Mouse (Mus musculus): Measurements from ENCODE around the gene Sub1. TPM values are rescaled to one million over a fixed set of nuclear protein-coding genes. Genes with fewer than 3 reads are reported as not detected.

Sub1 gene
- total and polyA plus RNA-seq, 2 experiments from 2014 or later = 187 to 618 TPM

GRCm38 (mm10) chr15:11987892-11988291 lies 8.9 kb downstream of the Sub1 start:
- Histone ChIP-seq H3K4me1 (ENCODE audit: insufficient read depth) (no peaks in the 10 kb centered on the region), H3K9me3 (ENCODE audit: low read length) (no peaks in the 10 kb centered on the region), H3K27ac (ENCODE audit: low read depth, low read length) (no peak overlapping the region), H3K27me3 (ENCODE audit: insufficient read depth, low read length) (no peaks in the 10 kb centered on the region), H3K4me2 (ENCODE audit: low read depth) (no peak overlapping the region), H3K9ac (no peak overlapping the region), H3K4me3 (ENCODE audit: low read depth, low read length) (no peak overlapping the region), H3K36me3 (ENCODE audit: insufficient read depth) (peaks cover 68% of the 10 kb centered on the region)
- 82% methylated on average over 2 of the region's 2 CpGs for WGBS
- ATAC-seq (no peak), DNase-seq (no peak)
- TF ChIP-seq CTCF (IDR thresholded peaks at IDR 0.05; ENCODE audit: low read depth) = no peak

DNA sequence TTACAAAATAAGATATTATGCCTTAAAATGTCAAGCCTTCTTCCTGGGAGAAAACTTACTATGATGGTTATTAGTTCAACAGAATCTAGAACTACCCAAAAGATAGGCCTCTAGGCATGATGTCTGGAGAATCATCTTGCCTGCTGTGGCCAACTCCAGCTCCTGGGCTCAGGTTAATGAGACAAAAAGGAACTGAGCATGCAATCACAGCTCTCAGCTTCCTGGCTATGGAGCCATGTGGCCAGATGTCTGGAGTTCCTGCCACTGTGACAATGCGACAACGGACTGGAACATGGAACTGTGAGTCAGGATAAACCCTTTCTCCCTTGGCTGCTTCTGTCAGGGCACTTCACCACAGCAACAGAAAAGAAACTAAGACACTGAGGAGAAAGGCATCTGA lies 14.8 kb downstream of the Sub1 start:
- 72% methylated on average over 2 of the region's 2 CpGs for WGBS
- H3K27me3 ChIP-seq (ENCODE audit: insufficient read depth, low read length) = no peaks in the 10 kb centered on the region
- no peaks in the 10 kb centered on the region for H3K9me3 ChIP-seq (ENCODE audit: low read length)
- H3K36me3 ChIP-seq (ENCODE audit: insufficient read depth) = peaks cover 39% of the 10 kb centered on the region
- no peaks in the 10 kb centered on the region for H3K4me1 ChIP-seq (ENCODE audit: insufficient read depth)
- no peak overlapping the region for H3K4me3 ChIP-seq (ENCODE audit: low read depth, low read length)
- no peak overlapping the region for H3K4me2 ChIP-seq (ENCODE audit: low read depth)
- ATAC-seq (no peak), DNase-seq (no peak)
- no peak overlapping the region for H3K9ac ChIP-seq
- H3K27ac ChIP-seq (ENCODE audit: low read depth, low read length) = no peak overlapping the region
- TF ChIP-seq CTCF (IDR thresholded peaks at IDR 0.05; ENCODE audit: low read depth) = no peak

DNA sequence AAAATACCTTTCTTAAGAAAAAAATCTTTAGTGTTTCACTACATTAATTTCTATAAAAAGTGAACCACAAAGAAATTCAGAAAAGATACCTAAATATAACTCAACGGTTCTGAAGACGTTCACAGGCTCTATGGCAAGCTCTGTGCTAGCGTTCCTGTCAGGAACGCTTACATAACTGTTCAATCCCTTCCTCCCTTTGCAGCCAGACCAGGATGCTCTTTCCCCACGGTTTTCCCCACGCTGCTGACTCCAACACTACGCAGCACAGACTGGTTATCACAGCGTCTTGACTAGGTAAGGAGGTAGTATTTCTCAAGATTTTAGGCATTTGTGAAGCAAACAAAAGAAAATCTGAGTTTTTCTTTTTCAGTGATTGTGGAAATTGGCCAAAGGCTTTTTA lies 15.3 kb downstream of the Sub1 start:
- Histone ChIP-seq H3K4me1 (ENCODE audit: insufficient read depth) (no peaks in the 10 kb centered on the region), H3K36me3 (ENCODE audit: insufficient read depth) (peaks cover 36% of the 10 kb centered on the region), H3K4me3 (ENCODE audit: low read depth, low read length) (no peak overlapping the region), H3K9ac (no peak overlapping the region), H3K4me2 (ENCODE audit: low read depth) (no peak overlapping the region), H3K9me3 (ENCODE audit: low read length) (no peaks in the 10 kb centered on the region), H3K27me3 (ENCODE audit: insufficient read depth, low read length) (no peaks in the 10 kb centered on the region), H3K27ac (ENCODE audit: low read depth, low read length) (no peak overlapping the region)
- no peak for ATAC-seq
- DNase-seq = no peak
- TF ChIP-seq CTCF (IDR thresholded peaks at IDR 0.05; ENCODE audit: low read depth) = no peak
- WGBS = 90% methylated on average over 8 of the region's 8 CpGs

DNA sequence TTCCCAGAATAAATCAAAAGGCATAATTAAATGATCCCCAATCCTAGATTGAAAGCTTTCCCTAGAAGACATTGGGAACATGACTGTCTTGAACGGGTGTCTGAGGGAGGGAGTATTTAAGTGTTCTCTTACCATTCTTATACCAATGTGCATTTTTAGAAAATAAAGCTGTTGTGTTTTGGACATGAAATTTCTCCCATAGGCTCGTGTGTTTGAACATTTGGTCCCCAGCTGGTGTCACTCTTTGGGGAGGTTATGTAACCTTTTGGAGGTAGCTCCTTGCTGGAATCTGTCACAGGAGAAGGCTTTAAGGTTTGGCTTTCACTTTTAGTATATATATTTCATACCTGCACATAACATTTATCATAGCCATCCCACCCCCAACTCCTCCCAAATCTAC lies 18.6 kb downstream of the Sub1 start:
- Histone ChIP-seq H3K9ac (no peak overlapping the region), H3K27me3 (ENCODE audit: insufficient read depth, low read length) (no peaks in the 10 kb centered on the region), H3K36me3 (ENCODE audit: insufficient read depth) (peaks cover 17% of the 10 kb centered on the region), H3K27ac (ENCODE audit: low read depth, low read length) (no peak overlapping the region), H3K4me1 (ENCODE audit: insufficient read depth) (no peaks in the 10 kb centered on the region), H3K4me3 (ENCODE audit: low read depth, low read length) (no peak overlapping the region), H3K4me2 (ENCODE audit: low read depth) (no peak overlapping the region), H3K9me3 (ENCODE audit: low read length) (no peaks in the 10 kb centered on the region)
- ATAC-seq (no peak), DNase-seq (no peak)
- WGBS = 84% methylated on average over 2 of the region's 2 CpGs
- no peak for TF ChIP-seq CTCF (IDR thresholded peaks at IDR 0.05; ENCODE audit: low read depth)

DNA sequence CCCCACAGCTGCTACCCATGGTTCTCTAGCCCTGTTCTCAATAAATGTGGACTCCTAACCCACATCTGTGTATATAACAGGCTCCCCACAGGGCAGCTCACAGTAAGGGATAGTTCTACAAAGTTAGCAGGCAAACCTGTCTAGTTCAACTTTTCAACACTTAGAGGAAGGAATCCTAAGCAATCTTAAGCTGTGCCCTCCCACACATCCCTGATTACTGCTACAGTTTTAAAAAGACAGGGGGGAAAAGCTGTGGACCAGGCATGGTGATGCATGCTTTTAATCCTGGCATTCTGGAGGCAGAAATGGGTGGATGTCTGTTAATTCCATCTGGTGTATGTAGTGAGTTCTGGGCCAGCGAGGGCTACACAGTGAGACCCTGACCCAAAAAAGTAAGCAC lies 19.7 kb downstream of the Sub1 start:
- Histone ChIP-seq H3K36me3 (ENCODE audit: insufficient read depth) (peaks cover 9% of the 10 kb centered on the region), H3K4me2 (ENCODE audit: low read depth) (no peak overlapping the region), H3K27ac (ENCODE audit: low read depth, low read length) (no peak overlapping the region), H3K9ac (no peak overlapping the region), H3K27me3 (ENCODE audit: insufficient read depth, low read length) (no peaks in the 10 kb centered on the region), H3K9me3 (ENCODE audit: low read length) (no peaks in the 10 kb centered on the region), H3K4me3 (ENCODE audit: low read depth, low read length) (no peak overlapping the region), H3K4me1 (ENCODE audit: insufficient read depth) (no peaks in the 10 kb centered on the region)
- WGBS = 89% methylated on average over 1 of the region's 1 CpGs
- TF ChIP-seq CTCF (IDR thresholded peaks at IDR 0.05; ENCODE audit: low read depth) = no peak
- DNase-seq (no peak), ATAC-seq (no peak)

GRCm38 (mm10) chr15:11975836-11976235 lies 20.9 kb downstream of the Sub1 start:
- no peak for ATAC-seq
- H3K9ac ChIP-seq = no peak overlapping the region

DNA sequence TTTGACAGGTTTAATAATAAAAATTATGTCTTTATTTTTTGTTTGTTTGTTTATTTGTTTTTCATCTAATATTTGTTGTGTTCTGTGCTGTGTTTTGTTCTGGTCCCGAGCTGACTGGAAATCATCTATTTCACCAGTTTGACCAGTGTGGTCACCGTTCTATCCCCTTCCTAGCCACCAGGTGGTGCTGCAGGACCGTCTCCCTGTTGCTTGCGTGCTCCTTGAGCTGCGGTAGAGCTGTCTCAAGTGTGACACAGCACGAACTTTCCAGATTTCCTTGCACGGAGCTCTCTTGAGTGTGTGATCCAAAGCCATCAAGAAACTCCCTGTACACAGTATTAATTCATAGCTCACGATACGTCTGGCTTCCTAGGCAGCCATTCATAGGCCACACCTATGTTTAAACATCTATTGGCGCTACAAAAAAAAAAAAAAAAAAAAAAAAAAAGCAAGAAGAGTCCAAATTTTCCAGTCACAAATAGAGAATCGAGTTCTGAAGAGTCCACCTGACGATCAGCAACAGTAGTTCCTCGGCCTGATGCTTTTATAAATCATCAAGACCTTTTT lies 24.8 kb downstream of the Sub1 start:
- peak; percentile 81 for DNase-seq
- no peaks in the 10 kb centered on the region for H3K4me1 ChIP-seq (ENCODE audit: insufficient read depth)
- H3K9me3 ChIP-seq (ENCODE audit: low read length) = no peaks in the 10 kb centered on the region
- no peak overlapping the region for H3K4me2 ChIP-seq (ENCODE audit: low read depth)
- peak; percentile 89 for ATAC-seq
- peak; percentile 98 for TF ChIP-seq CTCF (IDR thresholded peaks at IDR 0.05; ENCODE audit: low read depth)
- H3K36me3 ChIP-seq (ENCODE audit: insufficient read depth) = no peaks in the 10 kb centered on the region
- no peak overlapping the region for H3K27ac ChIP-seq (ENCODE audit: low read depth, low read length)
- no peak overlapping the region for H3K9ac ChIP-seq
- WGBS = 23% methylated on average over 13 of the region's 13 CpGs
- no peak overlapping the region for H3K4me3 ChIP-seq (ENCODE audit: low read depth, low read length)
- H3K27me3 ChIP-seq (ENCODE audit: insufficient read depth, low read length) = no peaks in the 10 kb centered on the region

More at GRCm38 (mm10) chr15:11975836-11976235, 20.9 kb downstream of the Sub1 start:
- no peaks in the 10 kb centered on the region for H3K27me3 ChIP-seq (ENCODE audit: insufficient read depth, low read length)
- peaks cover 3% of the 10 kb centered on the region for H3K36me3 ChIP-seq (ENCODE audit: insufficient read depth)
- no peak overlapping the region for H3K4me3 ChIP-seq (ENCODE audit: low read depth, low read length)
- H3K4me2 ChIP-seq (ENCODE audit: low read depth) = no peak overlapping the region
- no peak for TF ChIP-seq CTCF (IDR thresholded peaks at IDR 0.05; ENCODE audit: low read depth)
- no peaks in the 10 kb centered on the region for H3K9me3 ChIP-seq (ENCODE audit: low read length)
- 72% methylated on average over 9 of the region's 9 CpGs for WGBS
- no peak overlapping the region for H3K27ac ChIP-seq (ENCODE audit: low read depth, low read length)
- no peak for DNase-seq
- no peaks in the 10 kb centered on the region for H3K4me1 ChIP-seq (ENCODE audit: insufficient read depth)

Measured in forebrain, postnatal 0 days (tissue).